Mouse (Mus musculus) embryo, embryonic 10 days (tissue): ENCODE measurements around the gene Fgfr2.
"Not testable (repeated sequence)": the region's sequence is repeated elsewhere in the genome, so short reads cannot be mapped to it uniquely, and the experiment has no call there.

ENCODE experiments used
- DNase-seq: peaks from one replicate; pipeline ENCODE4 v3.0.0-alpha.2; 2015; ENCODE audit warnings: low spot score

Fgfr2 gene

DNA sequence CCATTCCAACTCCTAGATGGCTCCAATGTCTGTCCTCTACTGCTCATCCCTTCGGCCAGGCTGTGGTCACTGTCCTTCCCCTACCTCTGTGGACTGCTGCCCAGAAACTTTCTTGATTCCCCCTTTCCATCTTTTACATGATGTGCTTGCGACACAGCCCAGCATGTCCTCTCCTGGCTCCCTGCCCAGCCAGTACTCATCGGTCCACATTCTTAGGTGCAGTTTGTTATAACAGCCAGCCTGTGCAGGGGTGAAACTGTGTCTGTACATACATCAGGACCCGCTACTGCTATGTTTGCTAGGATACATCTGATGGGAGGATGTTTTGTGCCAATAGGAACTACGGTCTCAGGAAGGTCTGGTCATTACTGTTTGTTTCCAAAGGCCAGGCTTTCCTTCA, 2949.2 kb downstream of the Fgfr2 start:
- DNase-seq = no peak

DNA sequence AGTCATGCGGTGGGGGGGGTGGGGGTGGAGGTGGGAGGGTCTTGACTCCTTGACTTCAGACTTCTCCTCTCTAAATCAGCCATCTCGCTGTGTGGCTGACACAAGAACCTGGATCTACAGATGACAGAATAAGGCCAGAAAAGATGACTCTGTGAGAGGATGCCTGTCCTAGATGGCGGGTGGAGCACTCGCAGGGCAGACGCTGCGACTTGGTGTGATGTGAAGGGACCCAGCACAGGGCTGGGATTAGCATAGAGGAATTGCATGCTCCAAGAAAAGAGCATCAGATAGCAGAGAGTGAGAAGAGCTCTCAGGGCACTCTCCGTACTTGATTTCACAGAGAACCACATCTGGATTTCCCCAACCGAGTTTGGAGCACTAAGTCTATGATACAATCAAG, 2953.0 kb downstream of the Fgfr2 start:
- no peak for DNase-seq

DNA sequence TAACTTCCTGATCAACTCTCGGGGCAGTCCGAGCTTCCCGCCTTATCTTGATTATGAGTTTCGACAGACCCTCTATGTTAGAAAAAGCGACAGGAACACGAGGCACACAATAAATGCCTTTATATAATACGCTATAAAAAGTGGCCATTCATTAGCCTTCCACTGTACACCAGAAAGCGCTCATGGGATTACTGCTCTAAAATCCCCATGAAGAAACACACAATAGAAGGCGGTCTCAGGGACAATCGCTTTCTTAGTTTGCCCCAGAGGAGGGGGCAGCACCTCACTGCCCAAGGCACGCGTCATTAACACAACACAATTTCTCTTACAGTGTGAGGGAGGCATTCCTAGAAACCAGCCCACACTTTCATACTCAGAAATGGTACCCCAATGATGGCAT, 2954.9 kb downstream of the Fgfr2 start:
- no peak for DNase-seq

DNA sequence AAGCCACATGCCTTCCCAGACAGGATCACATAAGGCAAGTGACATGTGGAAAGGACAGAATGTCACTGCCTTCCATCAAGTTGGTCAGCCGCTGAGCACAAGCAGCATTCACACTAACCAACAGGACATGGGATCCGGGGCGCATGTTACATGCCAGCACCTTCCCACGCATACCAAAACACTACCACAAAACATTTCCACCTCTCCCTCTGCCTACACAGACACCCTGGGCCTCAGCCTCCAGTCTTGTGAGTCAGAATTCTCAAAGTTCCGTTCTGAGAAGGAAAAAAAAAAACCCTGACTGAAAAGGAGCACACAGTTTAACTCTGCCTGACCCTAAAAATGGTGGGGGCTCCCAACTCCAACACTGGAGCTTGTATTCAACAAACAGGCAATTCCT, 2955.9 kb downstream of the Fgfr2 start:
- DNase-seq = no peak

DNA sequence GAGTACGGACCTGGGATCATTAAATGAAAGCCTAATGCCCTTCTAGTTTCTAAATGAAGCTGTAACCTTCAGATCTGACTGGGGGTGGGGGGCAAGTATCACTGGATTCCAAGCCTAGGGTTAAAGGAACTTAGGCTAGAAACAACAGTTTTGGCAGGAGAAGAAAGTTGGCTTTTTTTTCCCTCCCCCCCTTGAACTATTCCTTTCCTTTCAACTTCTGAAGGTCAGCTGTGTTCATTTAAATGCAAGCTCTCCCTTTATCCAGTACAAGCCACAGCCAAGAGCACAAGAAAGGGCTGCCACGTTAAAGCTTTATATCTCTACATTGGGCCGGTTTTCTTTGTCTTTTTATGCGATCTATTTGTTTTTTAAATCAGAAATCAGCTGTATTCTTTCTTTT, 2957.0 kb downstream of the Fgfr2 start:
- DNase-seq = no peak

DNA sequence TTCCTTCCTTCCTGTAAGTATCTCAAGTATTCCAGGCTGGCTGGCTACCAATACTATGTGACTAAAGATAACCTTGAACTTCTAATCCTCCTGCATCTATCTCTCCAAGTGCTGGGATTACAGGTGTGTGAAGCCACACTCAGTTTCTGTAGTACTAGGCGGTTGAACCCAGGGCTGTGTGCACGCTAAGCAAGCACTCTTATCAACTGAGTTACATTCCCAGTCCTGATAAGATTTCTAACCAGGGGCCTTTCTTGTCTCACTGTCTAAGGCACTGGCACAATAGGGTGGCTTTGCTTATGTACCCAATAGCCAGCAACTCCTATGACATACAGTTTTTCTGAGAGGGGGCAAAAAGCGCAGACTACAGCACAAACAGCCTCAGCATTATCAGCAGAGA, 2957.7 kb downstream of the Fgfr2 start:
- DNase-seq = no peak

DNA sequence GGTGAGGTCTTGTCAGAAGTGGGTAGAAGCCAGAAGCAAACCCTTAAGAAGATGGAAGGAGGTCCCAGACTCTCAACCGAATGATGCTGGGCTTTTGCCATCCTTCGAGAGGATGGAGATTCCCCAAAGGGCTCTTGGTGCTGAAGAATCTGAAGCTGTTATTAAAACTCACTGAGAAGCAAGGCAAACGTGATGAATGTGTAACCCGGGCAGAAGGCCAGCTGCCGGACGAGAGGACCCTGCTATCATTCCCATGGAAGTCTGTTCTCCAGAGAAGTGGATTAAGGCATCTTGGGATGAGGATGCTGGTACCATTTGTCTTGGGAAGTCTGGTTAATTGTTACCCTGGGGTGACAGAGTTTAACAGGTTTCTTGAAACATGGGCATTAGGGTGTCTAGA, 2960.4 kb downstream of the Fgfr2 start:
- no peak for DNase-seq

DNA sequence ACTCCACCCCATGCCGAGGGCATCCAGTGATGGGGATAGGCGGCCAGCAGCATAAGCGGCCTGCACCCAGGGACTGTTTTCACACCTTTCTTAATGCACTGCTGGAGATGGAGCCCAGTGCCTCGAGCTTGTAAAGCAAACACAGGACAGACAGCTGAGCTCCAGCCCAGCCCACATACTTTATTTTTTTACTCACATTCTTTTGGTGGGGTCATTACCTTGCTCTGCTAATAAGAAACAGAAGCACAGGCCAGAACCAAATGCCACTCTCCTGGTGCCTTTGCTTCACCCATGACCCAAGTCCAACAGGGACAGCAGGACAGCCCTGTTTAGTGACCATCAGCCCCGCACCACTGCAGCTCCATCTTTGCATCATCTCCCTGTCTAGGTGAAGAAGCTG, 2961.6 kb downstream of the Fgfr2 start:
- peak; percentile 51 for DNase-seq

DNA sequence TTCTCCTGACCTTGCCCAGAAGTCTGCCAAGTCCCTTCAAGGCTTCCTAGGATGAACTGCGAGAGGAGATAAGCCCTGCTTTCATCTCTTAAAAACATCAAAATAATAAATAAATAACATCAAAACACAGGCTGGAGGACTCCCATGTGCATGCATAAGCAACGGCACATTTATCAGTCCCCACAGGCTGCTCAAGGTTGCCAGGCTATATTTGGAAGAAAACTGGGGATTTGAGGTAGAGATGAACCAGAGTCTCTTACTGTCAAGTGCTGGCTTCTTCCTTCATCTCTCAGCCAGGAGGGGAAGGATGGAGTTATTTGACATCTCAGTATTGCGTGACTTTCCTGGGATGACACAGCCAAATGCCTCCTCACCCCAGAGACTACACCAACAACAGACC, 2964.3 kb downstream of the Fgfr2 start:
- no peak for DNase-seq

DNA sequence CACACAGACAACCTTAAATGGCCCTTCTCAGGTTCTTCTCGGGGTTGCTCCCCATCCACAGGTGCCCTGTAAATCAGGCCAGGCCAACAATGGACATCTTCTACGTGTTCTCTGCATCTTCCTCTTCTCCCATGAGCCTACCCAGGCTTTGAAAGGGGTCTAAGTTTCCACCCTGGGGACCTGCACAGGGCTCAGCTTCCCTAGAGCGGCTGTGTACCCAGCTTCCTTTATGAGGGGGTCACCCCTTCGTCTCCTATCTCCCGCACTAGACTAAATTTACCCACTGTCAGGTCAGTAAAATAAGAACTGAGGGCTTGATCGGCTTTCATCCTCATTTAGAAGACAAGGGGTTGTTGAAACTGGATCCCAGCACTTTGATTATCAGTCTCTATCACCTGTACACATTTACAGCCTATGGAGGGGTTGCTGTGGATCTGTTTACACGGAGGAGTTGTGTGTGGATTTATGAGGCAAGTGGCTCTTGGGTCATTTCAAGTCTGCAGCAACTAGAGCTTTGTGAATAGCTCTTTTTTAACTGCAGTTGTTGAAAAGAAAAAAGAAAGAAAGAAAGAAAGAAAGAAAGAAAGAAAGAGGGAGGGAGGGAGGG, 2969.7 kb downstream of the Fgfr2 start:
- DNase-seq = no peak

DNA sequence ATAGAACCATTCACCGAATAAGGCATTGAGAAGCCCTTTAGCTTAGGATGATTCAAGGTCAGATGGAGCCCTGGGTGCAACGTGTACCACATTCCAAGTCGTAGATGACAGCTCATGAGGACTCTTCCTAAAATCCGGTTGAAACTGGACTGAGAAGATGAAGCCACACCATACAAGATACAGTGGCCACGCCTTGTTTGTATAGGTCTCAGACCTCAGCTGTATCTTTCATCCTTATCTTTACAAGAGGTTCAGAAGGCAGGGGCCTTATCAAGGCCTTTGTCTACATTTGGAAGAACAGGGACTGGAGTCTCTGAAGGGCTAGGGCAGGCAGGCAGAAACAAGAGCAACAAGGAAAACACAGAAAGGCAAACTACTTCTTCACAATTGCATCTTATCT, 2974.2 kb downstream of the Fgfr2 start:
- no peak for DNase-seq

DNA sequence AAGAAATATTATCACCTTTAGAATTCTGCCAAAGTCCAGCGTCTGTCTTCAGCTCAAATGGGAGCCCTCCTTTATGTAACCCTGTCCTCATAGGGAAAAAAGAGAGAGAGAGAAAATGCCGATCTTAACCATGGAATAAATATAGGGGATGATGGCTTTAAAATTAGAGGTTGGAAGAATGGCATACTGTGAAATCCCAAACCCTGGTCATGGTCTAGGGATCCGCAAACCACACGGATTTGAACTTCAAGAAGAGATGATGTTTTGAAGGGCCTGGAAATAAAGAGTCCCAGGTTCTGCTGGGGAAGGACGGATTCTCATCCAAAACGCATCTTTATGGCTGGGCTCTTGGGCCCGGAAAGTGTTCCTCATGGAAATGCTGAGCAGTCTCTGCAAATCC, 2975.9 kb downstream of the Fgfr2 start:
- DNase-seq = no peak

DNA sequence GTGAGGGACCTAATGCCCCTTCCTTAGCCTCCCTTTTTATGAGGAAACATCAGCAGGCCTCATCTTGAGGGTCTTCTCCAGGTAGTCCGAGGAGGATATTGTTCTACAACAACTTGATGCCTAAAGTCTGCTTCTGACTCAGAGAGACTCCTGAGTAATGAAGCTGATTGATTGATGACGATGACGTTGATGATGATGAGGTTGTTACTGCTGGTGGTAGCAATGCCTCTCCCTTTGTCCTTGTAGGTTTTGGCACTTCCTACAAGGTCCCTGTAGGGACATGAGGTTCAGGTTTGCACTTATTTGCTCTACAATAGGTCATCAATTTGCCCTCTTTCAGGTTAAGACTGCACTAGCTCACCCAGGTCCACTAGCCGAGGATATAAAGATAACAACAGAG, 2977.9 kb downstream of the Fgfr2 start:
- DNase-seq = no peak

DNA sequence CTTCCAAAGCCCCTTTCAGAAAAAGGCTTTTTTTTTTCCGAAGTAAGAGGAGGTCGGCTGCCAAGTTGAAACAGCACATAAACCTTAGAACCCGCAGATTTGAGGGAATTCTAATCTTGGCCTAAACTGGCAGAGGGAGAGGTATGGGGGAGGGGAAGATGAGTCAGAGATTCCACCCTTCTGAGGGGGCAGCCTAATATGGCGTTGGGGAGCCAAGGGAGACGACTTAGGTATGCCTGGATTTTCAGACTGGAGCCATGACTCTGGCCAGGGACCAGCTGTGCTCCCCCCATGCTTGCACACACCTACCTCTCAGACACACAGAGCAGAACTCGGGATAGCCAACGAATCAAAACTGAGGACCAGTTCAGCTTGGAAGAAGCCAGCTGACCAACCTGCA, 2979.8 kb downstream of the Fgfr2 start:
- DNase-seq = no peak

DNA sequence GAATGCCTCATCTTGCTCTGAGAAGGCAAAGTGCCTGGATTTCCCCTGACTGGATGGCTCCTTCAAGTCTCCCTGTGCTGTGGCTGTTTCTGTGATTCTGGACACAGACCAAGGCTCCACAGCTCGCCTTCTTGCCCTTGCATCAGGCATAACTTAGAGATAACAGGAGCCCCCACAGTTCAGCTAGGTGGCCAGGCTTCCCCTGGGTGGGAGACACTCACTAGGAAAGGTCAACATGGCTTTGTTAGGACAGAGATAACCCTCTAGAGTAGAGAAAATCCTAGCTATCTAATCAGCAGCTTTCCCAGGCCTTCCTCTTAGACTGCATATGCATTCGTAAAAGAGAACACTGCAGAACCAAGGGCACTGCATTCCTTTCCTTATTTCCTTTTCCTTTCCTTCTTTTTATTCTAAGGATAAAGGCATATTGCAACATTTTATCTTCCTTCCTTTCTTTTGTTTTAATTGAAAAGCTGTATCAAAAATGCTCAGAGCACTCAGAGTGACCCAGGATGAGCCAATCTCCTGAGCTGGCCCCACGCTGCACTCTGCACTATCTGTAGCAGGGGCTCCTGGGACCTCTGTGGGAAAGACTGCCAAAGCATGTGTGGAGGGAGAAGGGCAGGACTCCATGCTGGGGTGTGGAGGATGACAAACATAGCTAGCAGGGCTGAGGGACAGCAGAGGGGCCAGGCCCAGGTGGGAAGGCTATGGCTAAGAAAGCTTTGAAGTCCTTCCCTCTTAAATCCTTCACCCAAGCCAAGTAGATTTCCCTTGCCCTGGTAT, 2981.9 kb downstream of the Fgfr2 start:
- DNase-seq = no peak

DNA sequence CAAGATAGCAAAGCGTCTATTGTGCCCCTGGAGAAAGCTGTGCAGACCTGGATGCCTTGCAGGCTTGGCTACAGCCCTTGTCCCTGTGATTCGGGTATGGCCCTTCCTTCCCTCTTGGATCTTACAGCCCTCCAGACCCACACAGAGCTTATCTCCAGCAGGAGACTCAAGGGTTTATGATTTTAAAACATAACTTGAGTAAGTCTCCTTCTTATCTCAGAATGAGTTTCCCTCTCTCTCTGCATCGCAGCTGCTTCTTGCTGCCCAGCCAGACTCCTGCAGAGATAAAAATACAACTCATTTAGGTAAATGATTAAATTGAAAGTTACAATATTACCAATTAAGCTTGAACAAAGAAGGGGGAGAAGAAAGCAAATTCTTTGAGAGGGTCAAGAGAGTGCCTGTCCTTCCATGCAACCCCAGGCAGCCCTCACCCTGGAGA, 2988.2 kb downstream of the Fgfr2 start:
- no peak for DNase-seq

DNA sequence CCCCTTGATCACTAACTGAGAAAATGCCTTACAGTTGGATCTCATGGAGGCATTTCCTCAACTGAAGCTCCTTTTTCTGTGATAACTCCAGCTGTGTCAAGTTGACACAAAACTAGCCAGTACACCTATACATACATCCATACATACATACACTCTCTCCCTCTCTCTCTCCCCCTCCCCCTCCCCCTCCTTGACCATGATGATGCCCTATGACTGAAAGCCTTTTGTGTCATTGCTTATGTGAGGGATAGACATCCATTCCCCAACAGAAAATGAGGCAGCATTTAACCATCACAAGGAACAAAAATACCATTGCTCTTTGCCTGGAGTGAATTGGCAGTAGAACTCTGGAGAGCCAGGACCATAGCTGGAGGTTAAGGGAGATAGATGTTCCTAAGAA, 2988.7 kb downstream of the Fgfr2 start:
- DNase-seq = not testable (repeated sequence)

DNA sequence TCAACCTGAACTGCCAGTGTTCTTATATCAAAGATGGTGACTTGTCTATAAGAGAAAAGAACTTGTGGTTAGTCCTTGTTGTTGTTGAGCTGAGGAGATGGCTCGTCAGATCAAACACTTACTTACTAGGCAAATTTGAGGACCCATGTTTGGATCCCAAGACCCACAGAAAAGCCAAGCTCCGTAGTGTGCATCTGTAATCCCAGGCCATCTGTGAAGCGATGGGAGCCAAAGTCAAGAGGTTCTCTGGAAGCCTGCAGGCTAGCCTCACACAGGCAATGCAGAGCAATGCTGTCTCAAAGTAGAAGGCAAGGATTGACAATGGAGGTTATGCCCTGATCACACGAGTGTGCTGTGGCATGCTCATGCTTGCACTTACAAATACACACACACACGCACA, 2992.9 kb downstream of the Fgfr2 start:
- no peak for DNase-seq

DNA sequence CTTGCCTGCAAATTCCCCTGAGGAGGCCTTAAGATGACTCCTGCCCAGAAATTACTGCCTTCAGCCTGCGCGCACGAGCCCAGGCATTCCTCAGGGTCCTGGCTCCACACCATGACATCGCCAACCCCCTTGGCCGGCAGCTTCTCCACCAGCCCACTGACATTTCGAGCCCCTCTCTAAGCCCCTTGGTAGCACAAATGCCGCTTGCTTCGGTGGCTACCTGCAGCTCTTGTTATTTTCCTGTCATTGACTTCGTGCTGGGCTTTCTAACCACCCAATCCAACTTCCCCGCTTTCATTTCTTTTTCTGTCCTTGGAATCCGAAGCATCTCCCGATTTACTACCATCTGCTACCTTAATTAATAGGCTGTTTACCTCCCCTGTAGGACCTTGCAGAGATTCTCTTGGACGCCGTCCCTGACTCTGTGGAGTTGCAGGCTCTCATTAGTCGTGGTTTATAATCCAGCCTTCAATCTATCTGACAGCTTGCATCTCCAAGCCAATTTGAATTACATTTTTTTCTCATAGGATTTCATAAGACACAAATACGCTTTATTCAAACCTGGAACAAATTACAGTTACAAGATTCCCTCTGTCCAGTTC, 2993.7 kb downstream of the Fgfr2 start:
- DNase-seq = peak; percentile 52

DNA sequence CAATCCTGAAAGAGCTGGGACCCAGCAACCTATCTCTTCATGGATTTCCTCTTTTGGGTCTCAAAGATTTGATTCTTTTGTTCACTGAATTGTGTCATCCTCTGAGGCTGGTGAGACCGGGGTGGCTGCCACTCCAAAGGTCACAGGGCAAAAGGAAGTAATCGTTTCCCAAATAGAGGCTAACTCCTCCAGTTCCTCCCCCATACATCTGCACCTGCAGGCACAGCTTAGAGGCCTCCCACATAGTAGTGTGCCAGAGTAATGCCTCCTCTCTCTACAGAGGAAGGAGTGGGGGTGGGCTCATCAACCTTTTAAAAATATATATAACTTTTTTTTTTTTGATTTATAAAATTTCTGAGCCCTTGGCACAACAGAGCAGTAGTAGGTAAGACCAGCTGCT, 3001.6 kb downstream of the Fgfr2 start:
- no peak for DNase-seq

DNA sequence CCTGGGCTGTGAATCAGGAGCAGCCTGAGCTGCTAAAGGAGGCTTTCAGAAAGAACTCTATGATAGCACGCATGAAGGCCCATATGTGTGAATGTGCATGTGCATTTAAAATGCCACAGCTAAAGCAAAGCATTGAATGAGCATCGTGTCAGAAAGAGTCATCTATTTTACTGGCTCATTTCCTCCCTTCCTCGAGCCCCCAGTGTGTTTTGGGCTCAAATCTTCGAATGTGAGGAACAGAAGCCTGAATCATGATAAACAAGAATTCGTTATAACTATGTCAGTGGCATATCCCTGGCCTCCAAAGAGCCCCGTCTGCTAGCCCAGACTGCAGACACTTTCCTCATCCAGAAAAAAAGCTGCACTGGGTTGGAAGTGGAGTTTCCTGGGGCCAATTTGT, 3003.7 kb downstream of the Fgfr2 start:
- no peak for DNase-seq

DNA sequence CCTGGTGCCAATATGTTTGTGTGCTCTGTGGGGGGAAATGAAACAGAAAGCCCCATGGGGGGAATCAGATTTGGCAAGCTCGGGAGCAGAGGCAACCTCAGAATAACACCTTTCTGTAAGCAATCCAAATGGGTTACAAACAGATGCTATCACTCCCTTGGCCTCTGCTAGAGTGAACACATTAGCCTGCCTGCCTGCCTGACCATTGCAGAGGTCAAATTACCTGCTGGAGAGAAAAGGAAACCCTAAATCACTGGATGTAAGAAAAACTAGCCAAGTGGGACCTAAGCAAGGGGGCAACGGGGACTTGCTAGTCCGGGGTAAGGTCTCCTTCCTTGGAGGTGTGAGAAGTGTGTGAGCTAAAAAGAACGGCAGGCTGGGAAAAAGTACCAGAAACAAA, 3004.4 kb downstream of the Fgfr2 start:
- DNase-seq = no peak

DNA sequence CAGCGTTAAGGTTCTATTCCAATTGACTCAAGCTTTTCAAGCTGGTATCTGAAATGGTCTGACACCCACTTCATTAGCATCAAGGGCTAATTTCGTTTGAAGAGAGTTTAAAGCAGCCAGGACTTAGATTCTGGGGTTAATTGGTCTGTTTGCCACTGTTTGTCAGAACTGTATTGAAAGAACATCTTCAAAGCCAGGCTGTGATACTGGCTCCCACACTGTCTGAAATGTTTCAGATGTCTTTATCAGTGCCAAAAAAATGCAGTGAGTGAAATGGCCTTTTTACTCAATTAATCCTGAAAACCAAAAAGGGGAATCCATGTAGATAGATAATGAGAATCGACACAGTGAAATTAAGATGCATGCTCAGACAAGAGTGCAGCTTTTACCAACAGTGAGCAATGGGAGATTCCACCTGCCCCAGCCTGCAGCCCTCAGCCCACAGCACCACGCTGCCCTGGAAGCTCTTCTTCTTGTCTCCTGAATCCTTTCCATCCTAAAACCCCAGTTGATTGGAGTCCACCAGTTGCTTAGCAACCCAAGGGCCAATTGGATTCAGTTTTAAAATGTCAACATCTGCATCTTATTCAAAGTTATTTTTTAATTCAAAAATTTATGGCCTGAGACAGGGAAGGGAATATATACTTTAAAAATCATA, 3005.6 kb downstream of the Fgfr2 start:
- DNase-seq = no peak
